Mouse (Mus musculus) MN1 (cell line): Measurements from ENCODE around the gene Pnmal2.

Experiments
- DNase-seq: peaks from one replicate; pipeline ENCODE4 v3.0.0-alpha.2; 2016; ENCODE audit warnings: low spot score

Gene Pnmal2

GRCm38 (mm10) chr7:16982859-16983568 lies 38.5 kb downstream of the Pnmal2 start, which contains the start of gene Gm42372:
Gm42372 (plus strand) TSS chr7:16983086.
- peak; percentile 84 for DNase-seq

GRCm38 (mm10) chr7:16987541-16988149 lies 43.2 kb downstream of the Pnmal2 start:
- peak; percentile 47 for DNase-seq

GRCm38 (mm10) chr7:16988405-16988804 lies 43.9 kb downstream of the Pnmal2 start:
- peak; percentile 59 for DNase-seq

GRCm38 (mm10) chr7:16990006-16990744 lies 45.7 kb downstream of the Pnmal2 start:
- no peak for DNase-seq

GRCm38 (mm10) chr7:16991681-16992450 lies 47.4 kb downstream of the Pnmal2 start:
- DNase-seq: no peak

- no peak for DNase-seq
Observed at GRCm38 (mm10) chr7:16992451-16992807, 47.9 kb downstream of the Pnmal2 start, which contains the start of gene Ccdc8. Ccdc8 (plus strand) TSS chr7:16992708.

GRCm38 (mm10) chr7:16993651-16994399 lies 49.3 kb downstream of the Pnmal2 start:
- no peak for DNase-seq

- DNase-seq: no peak
Observed at GRCm38 (mm10) chr7:16994400-16994799, 49.9 kb downstream of the Pnmal2 start.

- no peak for DNase-seq
Observed at GRCm38 (mm10) chr7:16995345-16995744, 50.9 kb downstream of the Pnmal2 start.
